25 mouse cellular contexts compared by ENCODE assay signal in genomic region chr1:186582113-186582512, GRCm38 (mm10).
A peak's percentile ranks its signal among the peaks of the same experiment; 100 is the strongest.
DNase-seq lines count a peak whose midpoint lies in the region; ATAC-seq and TF ChIP-seq lines count a peak whose summit lies in the region.
"Had no signal": no experiment of that assay in that cellular context is flagged by ENCODE, and none has a peak within 500 bp of the region (broad histone marks: within the 10 kb centered on the region; RNA-seq: fewer than 3 reads in every experiment).

No protein-coding gene starts in this region.

- H3K27me3 ChIP-seq in lung, embryonic 14.5 days (ENCODE audit: insufficient read depth, low read length), result no peaks in the 10 kb centered on the region
- H3K27me3 ChIP-seq in C2C12 (ENCODE audit: control insufficient read depth, insufficient read depth, insufficient read length), result no peaks in the 10 kb centered on the region
- H3K27me3 ChIP-seq: hindbrain, embryonic 15.5 days; kidney, embryonic 15.5 days; limb, embryonic 12.5 days; liver, embryonic 15.5 days; neural tube, embryonic 13.5 days had no signal

- ATAC-seq in lung, embryonic 14.5 days (ENCODE audit: insufficient read depth), result peak; percentile 76
- ATAC-seq: forebrain, embryonic 14.5 days; inflammation-experienced regulatory T-cells, adult 6 months; midbrain, embryonic 16.5 days had no signal

- peaks cover 20% of the 10 kb centered on the region for H3K4me1 ChIP-seq in lung, embryonic 14.5 days (ENCODE audit: insufficient read depth)
- H3K4me1 ChIP-seq: hindbrain, embryonic 10.5 days; hindbrain, embryonic 15.5 days; kidney, embryonic 15.5 days; liver, embryonic 15.5 days; midbrain, embryonic 10.5 days; neural tube, embryonic 13.5 days had no signal

- no peaks in the 10 kb centered on the region for H3K79me2 ChIP-seq in C2C12 (ENCODE audit: control insufficient read depth, insufficient read depth)

- no peak overlapping the region for H3ac ChIP-seq in C2C12 (ENCODE audit: control insufficient read depth, insufficient read length, low read depth)

- no peak overlapping the region for H3K9ac ChIP-seq in lung, embryonic 14.5 days
- H3K9ac ChIP-seq: hindbrain, embryonic 15.5 days; kidney, embryonic 15.5 days; limb, embryonic 12.5 days; liver, embryonic 15.5 days; neural tube, embryonic 13.5 days had no signal

- TF ChIP-seq CTCF in lung, embryonic 14.5 days (IDR thresholded peaks at IDR 0.05; ENCODE audit: low read depth), result no peak
- TF ChIP-seq CTCF in C2C12 (IDR thresholded peaks at IDR 0.05; ENCODE audit: control insufficient read depth, insufficient read depth, insufficient read length), result no peak

- peak overlapping the region; percentile 44; the same call in 1 of the 2 replicates for H3K27ac ChIP-seq in lung, embryonic 14.5 days (ENCODE audit: low read depth)
- H3K27ac ChIP-seq: hindbrain, embryonic 10.5 days; hindbrain, embryonic 15.5 days; kidney, embryonic 15.5 days; left cerebral cortex, adult 2 months; limb, embryonic 12.5 days; liver, embryonic 15.5 days; midbrain, embryonic 10.5 days; neural tube, embryonic 13.5 days had no signal

- DNase-seq in lung, embryonic 14.5 days, result peak; percentile 84
- DNase-seq in lung, postnatal 14 days, result no peak
- DNase-seq in fibroblast of lung, adult 2 months (ENCODE audit: low read depth), result peak; percentile 47
- DNase-seq in lung, postnatal 4 days, result peak; percentile 39 to 69
- no peak for DNase-seq in gastrocnemius, adult 8-10 months (ENCODE audit: low spot score in 2 of 2)
- DNase-seq in cerebellum, postnatal 36 days, result no peak
- DNase-seq: adrenal gland, postnatal 14 days; cerebellum, adult 11-12 months; cerebellum, adult 9-11 months; gastrocnemius, postnatal 36 days; kidney, adult 11 months; kidney, postnatal 25 days; thymus, postnatal 4 days had no signal

- WGBS in lung, embryonic 14.5 days, result 21% methylated on average over 6 of the region's 6 CpGs

- H3K9me3 ChIP-seq in lung, embryonic 14.5 days (ENCODE audit: low read depth, low read length), result no peaks in the 10 kb centered on the region
- H3K9me3 ChIP-seq: hindbrain, embryonic 10.5 days; hindbrain, embryonic 15.5 days; kidney, embryonic 15.5 days; limb, embryonic 12.5 days; liver, embryonic 15.5 days; midbrain, embryonic 10.5 days; neural tube, embryonic 13.5 days had no signal

- H3K4me2 ChIP-seq in lung, embryonic 14.5 days, result no peak overlapping the region
- H3K4me2 ChIP-seq: hindbrain, embryonic 15.5 days; kidney, embryonic 15.5 days; limb, embryonic 12.5 days; liver, embryonic 15.5 days; neural tube, embryonic 13.5 days had no signal

- no peak overlapping the region for H3K4me3 ChIP-seq in lung, embryonic 14.5 days (ENCODE audit: low read depth, low read length)
- no peak overlapping the region for H3K4me3 ChIP-seq in C2C12 (ENCODE audit: insufficient read depth, poor library complexity, severe bottlenecking)
- H3K4me3 ChIP-seq: hindbrain, embryonic 10.5 days; hindbrain, embryonic 15.5 days; kidney, embryonic 15.5 days; left cerebral cortex, adult 2 months; limb, embryonic 12.5 days; liver, embryonic 15.5 days; midbrain, embryonic 10.5 days; neural tube, embryonic 13.5 days had no signal

- H3K79me3 ChIP-seq in C2C12 (ENCODE audit: low read depth), result no peaks in the 10 kb centered on the region

- H3K36me3 ChIP-seq in lung, embryonic 14.5 days (ENCODE audit: insufficient read depth), result no peaks in the 10 kb centered on the region
- H3K36me3 ChIP-seq in C2C12 (ENCODE audit: control insufficient read depth, insufficient read depth), result no peaks in the 10 kb centered on the region
- H3K36me3 ChIP-seq: hindbrain, embryonic 10.5 days; hindbrain, embryonic 15.5 days; kidney, embryonic 15.5 days; limb, embryonic 12.5 days; liver, embryonic 15.5 days; midbrain, embryonic 10.5 days; neural tube, embryonic 13.5 days had no signal

TF ChIP-seq in C2C12, 6 proteins besides CTCF, POLR2A, EP300 and RAD21:
- no peak for TF ChIP-seq FOSL1 (IDR thresholded peaks at IDR 0.05; ENCODE audit: insufficient read depth, low read length, poor library complexity, severe bottlenecking)
- TF ChIP-seq USF1 (IDR thresholded peaks at IDR 0.05; ENCODE audit: low read depth), result no peak
- TF ChIP-seq MYOD1 (IDR thresholded peaks at IDR 0.05; ENCODE audit: control insufficient read depth, insufficient read length, low read depth), result peak; percentile 13

Comparison
In these comparisons a context has a peak if more than half of its experiments do, and no peak if none do; other contexts are left out.
1. DNase-seq: peak in lung, embryonic 14.5 days (single experiment), fibroblast of lung, adult 2 months (single experiment) and lung, postnatal 4 days (2 of 2); none in lung, postnatal 14 days (single experiment), gastrocnemius, adult 8-10 months (0 of 2) and cerebellum, postnatal 36 days (0 of 2).